Mouse (Mus musculus) hindbrain, embryonic 15.5 days (tissue): ENCODE measurements around the gene Gm765. TPM values are rescaled to one million over a fixed set of nuclear protein-coding genes. Genes with fewer than 3 reads are reported as not detected.

Experiments used
- ATAC-seq: fragments of 200-750 bp; cut with Nextera tagmentation; 2 replicates; pipeline ENCODE4 v1.8.0; 2017; ENCODE audit warnings: low read depth, moderate number of reproducible peaks, moderate TSS enrichment; ENCODE audit not compliant: low FRiP score
- H3K27ac ChIP-seq: fragments of 300-500 bp; sonication (generic); replicated peaks from 2 replicates; pipeline ENCODE4 v1.5.1; 2015; ENCODE audit warnings: mild to moderate bottlenecking, inconsistent platforms
- H3K27me3 ChIP-seq: fragments of 300-500 bp; sonication (generic); 2 replicates; pipeline ENCODE4 v1.6.1; 2015; ENCODE audit warnings: control low read depth, inconsistent platforms
- H3K36me3 ChIP-seq: fragments of 300-500 bp; sonication (generic); 2 replicates; pipeline ENCODE4 v1.6.1; 2015; ENCODE audit warnings: control low read depth, inconsistent platforms
- H3K4me1 ChIP-seq: fragments of 300-500 bp; sonication (generic); replicated peaks from 2 replicates; pipeline ENCODE4 v1.6.1; 2015; ENCODE audit warnings: control low read depth, inconsistent platforms
- H3K4me2 ChIP-seq: fragments of 300-500 bp; sonication (generic); 2 replicates; pipeline ENCODE4 v1.6.1; 2015; ENCODE audit warnings: moderate library complexity, mild to moderate bottlenecking, inconsistent platforms
- H3K4me3 ChIP-seq: fragments of 300-500 bp; sonication (generic); 2 replicates; pipeline ENCODE4 v1.5.1; 2015; ENCODE audit warnings: mild to moderate bottlenecking, inconsistent platforms
- H3K9ac ChIP-seq: fragments of 300-500 bp; sonication (generic); 2 replicates; pipeline ENCODE4 v1.6.1; 2015; ENCODE audit warnings: inconsistent platforms
- H3K9me3 ChIP-seq: fragments of 300-500 bp; sonication (generic); 2 replicates; pipeline ENCODE4 v1.6.1; 2016; ENCODE audit warnings: control low read depth, inconsistent platforms
- whole genome bisulfite sequencing: fragments of 180-500 bp; shearing (Covaris S2); methylation state at CpG from one replicate; pipeline ENCODE4 v1.1.7; 2015; 5-methylcytosine and 5-hydroxymethylcytosine counted together
- polyA plus RNA-seq: library from polyadenylated mRNA; unstranded; fragments of >200 nt; fragmentation: Nextera tagmentation; extraction: Ambion mirVana; gene quantifications from 2 replicates; pipeline ENCODE4 v1.2.1, GENCODE M21; 2015

The Gm765 gene
- polyA plus RNA-seq, 1 experiment from 2014 or later = 0.06 TPM

DNA sequence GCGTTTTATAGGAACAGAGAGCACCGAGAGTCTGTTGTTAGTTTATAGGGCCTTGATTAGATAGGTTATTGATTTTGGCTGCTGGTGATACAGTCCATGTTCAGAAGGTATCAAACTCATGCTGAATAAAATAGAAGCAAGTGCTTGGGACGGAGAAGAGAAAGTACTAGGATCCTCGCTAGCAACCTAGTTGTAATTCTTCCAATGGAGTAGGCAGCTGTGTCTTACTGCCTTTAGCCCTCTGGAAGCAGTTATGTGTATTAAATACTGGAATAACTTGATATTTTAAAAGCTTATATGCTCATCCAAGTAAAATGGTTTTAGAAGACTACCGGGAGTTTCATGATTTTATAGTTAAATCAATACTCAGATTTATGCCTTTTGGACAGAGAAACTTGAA lies 132.3 kb downstream of the Gm765 start:
- no peaks in the 10 kb centered on the region for H3K4me1 ChIP-seq
- ATAC-seq = no peak
- no peaks in the 10 kb centered on the region for H3K27me3 ChIP-seq
- 85% methylated on average over 5 of the region's 5 CpGs for WGBS
- H3K4me2 ChIP-seq = no peak overlapping the region
- no peak overlapping the region for H3K9ac ChIP-seq
- no peak overlapping the region for H3K4me3 ChIP-seq
- H3K36me3 ChIP-seq = no peaks in the 10 kb centered on the region
- H3K9me3 ChIP-seq = no peaks in the 10 kb centered on the region
- no peak overlapping the region for H3K27ac ChIP-seq

DNA sequence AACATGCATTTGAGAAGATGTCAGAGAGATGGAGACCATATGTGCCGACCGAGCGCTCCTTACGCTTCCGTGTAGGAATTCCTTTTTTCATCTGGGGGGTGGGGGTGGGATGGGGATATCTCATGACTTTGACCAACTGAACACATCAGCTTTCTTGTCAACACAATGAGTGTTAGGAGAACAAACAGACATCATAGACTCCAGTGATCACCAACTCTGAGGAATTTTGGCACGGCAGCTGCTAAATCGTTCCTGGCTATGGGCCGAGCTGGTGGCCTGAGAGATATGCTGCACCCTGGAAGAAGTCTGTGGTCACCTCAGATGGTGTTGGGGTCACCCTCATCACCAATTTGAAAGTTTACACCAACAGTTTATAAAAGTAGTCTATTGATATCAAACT lies 134.5 kb downstream of the Gm765 start:
- no peak overlapping the region for H3K4me2 ChIP-seq
- no peak for ATAC-seq
- H3K9me3 ChIP-seq = no peaks in the 10 kb centered on the region
- H3K27me3 ChIP-seq = no peaks in the 10 kb centered on the region
- no peaks in the 10 kb centered on the region for H3K4me1 ChIP-seq
- no peak overlapping the region for H3K4me3 ChIP-seq
- H3K36me3 ChIP-seq = no peaks in the 10 kb centered on the region
- no peak overlapping the region for H3K27ac ChIP-seq
- 97% methylated on average over 8 of the region's 8 CpGs for WGBS
- H3K9ac ChIP-seq = no peak overlapping the region

DNA sequence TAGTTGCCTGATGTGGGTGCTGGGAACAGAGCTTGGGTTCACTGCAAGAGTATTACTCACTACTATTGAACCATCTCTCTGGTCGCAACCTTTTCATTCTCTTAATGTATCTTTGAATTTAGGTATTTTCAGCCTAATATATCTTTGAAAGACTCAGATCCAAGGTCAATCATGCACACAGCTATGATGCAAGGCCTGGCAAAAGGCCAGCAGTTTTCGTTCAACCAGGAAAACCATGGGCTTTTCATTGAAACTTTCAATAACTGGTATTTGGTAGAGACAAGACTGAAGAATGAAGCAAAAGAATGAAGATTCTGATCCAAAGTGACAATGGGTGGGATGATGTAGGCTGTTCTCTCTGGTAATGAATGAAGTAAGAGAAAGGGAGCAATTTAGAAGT lies 143.8 kb downstream of the Gm765 start:
- Histone ChIP-seq H3K27me3 (no peaks in the 10 kb centered on the region), H3K36me3 (no peaks in the 10 kb centered on the region), H3K4me3 (no peak overlapping the region), H3K4me1 (no peaks in the 10 kb centered on the region), H3K9ac (no peak overlapping the region), H3K27ac (no peak overlapping the region), H3K4me2 (no peak overlapping the region), H3K9me3 (no peaks in the 10 kb centered on the region)
- ATAC-seq = no peak
- 85% methylated on average over 2 of the region's 2 CpGs for WGBS

DNA sequence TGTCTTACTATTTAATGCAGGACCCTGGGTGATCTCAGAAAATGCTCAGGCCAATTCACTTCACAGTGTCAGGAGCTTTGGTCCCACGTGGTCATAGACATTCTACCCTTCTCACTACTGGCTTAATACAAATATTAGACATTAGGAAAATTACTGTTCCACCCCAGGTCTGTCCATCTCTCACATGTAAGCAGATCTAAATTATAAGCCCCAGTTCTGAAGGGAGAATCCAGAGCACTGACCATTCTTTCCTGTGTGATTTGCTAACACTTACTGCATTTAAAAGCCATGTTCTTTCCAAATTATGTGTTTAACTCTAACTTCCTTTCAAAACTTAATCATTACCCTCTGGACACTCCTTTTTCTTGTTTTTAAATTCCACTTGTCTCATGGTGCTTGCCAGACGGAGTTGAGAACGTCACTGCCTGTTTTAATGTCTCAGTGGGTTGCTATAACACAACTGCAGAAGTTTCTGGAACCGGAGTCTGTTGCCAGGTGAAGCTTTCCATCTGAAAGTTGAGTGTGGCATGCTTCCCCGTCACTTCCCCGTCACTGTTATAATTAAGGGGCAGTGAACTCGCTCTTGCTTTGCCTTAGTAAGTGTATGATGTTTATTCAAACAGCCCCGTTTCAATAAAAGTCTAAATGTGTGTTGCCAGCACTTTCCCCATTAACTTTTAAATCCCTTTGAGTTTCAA lies 151.7 kb downstream of the Gm765 start:
- H3K9ac ChIP-seq = no peak overlapping the region
- H3K4me2 ChIP-seq = no peak overlapping the region
- no peaks in the 10 kb centered on the region for H3K36me3 ChIP-seq
- no peaks in the 10 kb centered on the region for H3K4me1 ChIP-seq
- H3K4me3 ChIP-seq = no peak overlapping the region
- H3K27me3 ChIP-seq = no peaks in the 10 kb centered on the region
- H3K9me3 ChIP-seq = no peaks in the 10 kb centered on the region
- WGBS = 79% methylated on average over 8 of the region's 8 CpGs
- no peak overlapping the region for H3K27ac ChIP-seq
- no peak for ATAC-seq
